Mouse (Mus musculus) large intestine, adult 2 months (tissue): ENCODE results near the gene Sema6d. TPM values are rescaled to one million over a fixed set of nuclear protein-coding genes. Genes with fewer than 3 reads are reported as not detected.

ENCODE experiments used
- DNase-seq: peaks from one replicate; pipeline ENCODE4 v3.0.0-alpha.2; 2012; ENCODE audit warnings: low read depth, low spot score
- WGBS: fragments of 180-500 bp; shearing (Covaris S2); methylation state at CpG from one replicate; pipeline ENCODE4 v1.1.7; 2018; 5-methylcytosine and 5-hydroxymethylcytosine counted together
- polyA plus RNA-seq: library from polyadenylated mRNA; depleted of rRNA; stranded (reverse); fragments of >200 nt; gene quantifications from 2 replicates; pipeline ENCODE4 v1.2.3, GENCODE M21; 2012

Gene Sema6d
- polyA plus RNA-seq, 1 experiment: 11.3 TPM

GRCm38 (mm10) chr2:124455881-124456280 lies 366.1 kb downstream of the Sema6d start:
- DNase-seq: no peak
- 64% methylated on average over 2 of the region's 2 CpGs for WGBS

DNA sequence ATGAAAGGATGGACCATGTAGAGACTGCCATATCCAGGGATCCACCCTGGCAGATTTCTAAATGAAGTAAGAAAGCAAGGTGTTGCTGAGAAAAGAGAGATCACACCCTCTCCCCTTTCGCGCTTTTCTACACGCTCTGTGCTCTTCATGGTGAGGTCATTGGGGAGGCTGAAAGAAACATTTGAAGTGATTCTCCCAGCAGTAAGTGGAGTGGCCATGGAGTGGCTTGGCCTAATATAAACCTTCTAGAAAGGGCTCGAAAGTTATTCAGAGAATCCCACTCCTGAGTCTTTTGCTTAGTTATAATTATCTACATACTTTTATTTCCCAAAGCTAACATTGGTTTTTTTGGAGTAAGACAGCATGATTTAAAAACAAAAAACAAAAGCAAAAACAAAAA lies 367.2 kb downstream of the Sema6d start:
- WGBS: 94% methylated on average over 4 of the region's 4 CpGs

DNA sequence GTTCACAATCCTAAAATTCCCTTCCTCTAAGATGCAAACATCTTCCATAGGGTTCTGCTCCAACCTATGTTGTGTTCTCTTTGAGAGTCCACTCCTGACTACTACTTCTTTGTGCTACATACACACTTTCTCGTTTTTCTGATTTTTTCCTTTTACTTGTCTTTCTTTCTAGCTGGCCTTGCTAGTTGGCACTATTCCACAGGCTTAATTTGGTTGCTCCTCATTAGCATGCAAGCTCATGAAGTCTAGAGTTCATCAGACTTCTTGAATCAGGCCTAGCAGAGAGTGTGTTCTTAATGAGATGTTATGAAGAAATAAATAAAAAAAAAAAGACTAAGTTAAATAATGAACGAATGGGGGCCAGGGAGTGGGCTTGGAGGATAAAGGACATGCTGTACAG lies 368.3 kb downstream of the Sema6d start:
- WGBS: 74% methylated on average over 2 of the region's 2 CpGs
- no peak for DNase-seq

More for the DNA sequence above, 367.2 kb downstream of the Sema6d start:
- DNase-seq: no peak

DNA sequence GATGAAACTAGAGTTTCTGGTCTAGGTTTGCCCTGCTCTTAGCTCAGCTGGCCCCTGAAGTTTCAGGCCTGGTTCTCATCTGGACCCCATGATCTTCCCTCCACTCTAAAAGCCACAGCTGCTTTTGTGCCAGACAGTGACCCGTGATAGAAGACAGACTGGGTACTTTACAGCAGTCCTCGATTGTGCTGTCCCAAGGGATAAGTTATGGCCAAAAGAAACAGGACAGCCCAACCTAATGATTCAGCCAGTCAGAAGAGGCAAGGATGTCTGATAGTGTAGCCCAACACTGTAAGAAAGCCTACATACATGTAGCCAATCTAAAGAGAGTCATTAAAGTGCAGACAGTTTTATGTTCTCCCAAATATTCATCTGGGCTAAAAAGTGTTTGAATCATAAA lies 371.2 kb downstream of the Sema6d start:
- no peak for DNase-seq
- 37% methylated on average over 2 of the region's 2 CpGs for WGBS

DNA sequence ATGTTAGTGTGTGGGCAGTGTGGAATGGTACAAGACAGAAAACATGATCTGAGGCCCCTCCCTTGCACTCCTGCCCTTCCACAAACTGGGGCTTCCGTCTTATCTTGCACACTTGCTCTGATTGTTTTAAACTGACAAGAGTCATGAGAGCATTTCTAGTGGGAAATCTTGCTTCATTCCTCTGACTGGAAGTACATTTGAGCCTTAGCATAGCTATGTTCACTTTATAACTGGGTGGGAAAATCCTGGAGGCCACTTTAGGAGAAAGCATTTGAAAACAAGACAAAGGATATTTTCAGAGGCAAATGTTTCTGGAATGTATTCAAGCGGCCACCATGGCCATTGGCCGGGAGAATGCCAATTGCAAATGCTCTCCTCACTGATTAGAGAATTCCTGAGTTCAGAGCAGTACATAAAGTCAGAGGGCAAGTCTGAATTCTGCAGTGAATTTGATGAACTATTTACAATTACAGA lies 371.6 kb downstream of the Sema6d start:
- DNase-seq: no peak
- WGBS: 53% methylated on average over 3 of the region's 3 CpGs

- 70% methylated on average over 8 of the region's 8 CpGs for WGBS
- DNase-seq: no peak
Measured at GRCm38 (mm10) chr2:124465004-124465946, 375.5 kb downstream of the Sema6d start.

DNA sequence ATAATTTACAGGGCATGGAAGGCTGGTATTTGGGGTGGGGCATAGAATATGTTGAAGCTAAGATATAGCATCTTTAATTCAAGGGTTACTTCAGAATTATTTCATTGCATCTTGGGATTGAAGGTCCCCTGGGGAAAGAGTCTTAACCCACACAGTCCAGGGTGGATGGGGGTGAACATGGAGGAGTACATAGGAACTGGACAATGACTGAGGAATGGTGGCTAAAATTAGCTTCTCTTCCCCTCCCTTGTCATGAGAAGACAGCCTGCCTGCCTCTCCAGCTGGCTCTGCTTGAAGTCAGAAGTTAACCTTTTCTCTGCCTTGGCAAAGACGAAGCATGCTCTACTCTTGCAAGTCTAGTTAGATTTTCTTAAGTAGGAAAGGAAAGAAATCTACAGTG lies 377.7 kb downstream of the Sema6d start:
- DNase-seq: no peak
- 73% methylated on average over 1 of the region's 1 CpGs for WGBS

GRCm38 (mm10) chr2:124470346-124471042 lies 380.7 kb downstream of the Sema6d start:
- WGBS: 72% methylated on average over 10 of the region's 10 CpGs

DNA sequence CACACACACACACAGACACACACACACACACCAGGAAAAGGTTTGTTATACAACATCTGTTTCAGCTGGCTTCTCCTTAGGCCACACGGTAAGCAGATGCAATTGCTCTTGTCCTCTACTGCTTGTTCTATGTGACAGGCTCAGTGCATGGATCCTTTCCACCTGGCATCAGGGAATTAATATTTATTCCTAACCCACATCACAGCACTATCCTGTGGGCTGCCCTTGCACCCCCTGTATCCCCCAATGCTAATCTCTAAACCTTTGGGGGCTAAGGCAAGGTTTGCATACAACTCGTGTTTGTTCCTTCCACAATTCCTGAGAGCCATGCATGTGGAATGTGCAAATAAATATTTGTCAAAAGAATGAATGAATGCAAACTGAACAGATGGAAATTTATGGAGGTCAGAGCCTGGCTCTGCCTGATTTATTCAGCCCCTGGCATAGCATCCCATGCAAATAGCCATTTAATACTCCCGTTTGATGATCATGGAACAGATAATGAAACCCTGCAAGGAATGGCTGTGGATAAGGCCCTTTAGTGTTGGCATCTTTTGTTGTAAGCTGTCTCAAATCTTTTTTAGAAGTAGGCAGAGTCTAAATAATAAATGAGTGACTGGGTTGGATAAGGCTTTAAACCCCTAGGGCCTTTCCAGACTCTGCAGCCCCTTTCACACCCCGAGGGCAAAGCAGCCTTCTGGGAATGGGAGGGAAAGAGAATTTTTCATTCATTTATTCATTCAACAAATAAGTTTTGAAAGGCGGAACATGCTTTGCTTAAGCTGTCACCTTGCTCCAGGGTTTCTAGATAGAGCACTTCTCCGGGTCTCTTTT lies 383.1 kb downstream of the Sema6d start:
- WGBS: 72% methylated on average over 6 of the region's 6 CpGs
- DNase-seq: no peak

More at GRCm38 (mm10) chr2:124470346-124471042, 380.7 kb downstream of the Sema6d start:
- no peak for DNase-seq

DNA sequence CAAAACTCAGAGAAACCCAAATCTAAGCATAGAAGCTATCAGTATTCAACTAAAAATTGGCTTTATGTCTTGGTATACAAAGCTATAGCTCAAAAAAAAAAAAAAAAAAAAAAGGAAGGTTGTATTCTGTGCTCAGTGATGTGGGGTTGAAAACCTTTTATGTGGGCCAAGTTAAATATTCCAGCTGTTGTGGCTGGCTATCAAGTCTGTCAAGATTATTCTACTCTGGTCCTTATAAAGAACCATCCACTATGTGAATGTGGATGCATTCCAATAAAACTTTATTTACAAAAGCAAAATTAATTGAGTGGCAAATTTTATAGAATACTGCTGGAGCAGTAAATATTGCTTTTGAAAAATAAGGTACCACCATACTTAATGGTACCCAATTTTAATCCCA lies 388.1 kb downstream of the Sema6d start:
- no peak for DNase-seq

DNA sequence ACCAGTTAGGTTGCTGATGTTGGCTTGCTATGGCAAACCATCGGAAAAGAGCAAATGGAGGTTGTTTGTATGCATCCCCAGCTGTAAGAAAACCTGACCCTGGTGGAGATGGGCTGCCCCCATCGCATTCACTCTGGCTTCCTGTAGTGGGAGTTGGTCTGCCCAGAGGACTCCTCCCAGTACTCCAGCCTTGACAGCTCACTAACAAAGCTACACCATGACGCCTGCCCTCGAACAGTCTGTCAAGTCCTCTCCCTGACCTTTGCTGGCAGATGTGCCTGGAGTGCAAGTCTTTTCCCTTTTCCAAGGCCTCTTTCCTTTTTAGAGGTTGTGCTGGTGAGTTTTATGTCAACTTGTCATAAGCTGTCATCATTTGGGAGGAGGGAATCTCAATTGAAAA lies 388.8 kb downstream of the Sema6d start:
- WGBS: 78% methylated on average over 4 of the region's 4 CpGs
- DNase-seq: no peak

- no peak for DNase-seq
- 89% methylated on average over 1 of the region's 1 CpGs for WGBS
Measured at GRCm38 (mm10) chr2:124485761-124486160, 396.0 kb downstream of the Sema6d start.

DNA sequence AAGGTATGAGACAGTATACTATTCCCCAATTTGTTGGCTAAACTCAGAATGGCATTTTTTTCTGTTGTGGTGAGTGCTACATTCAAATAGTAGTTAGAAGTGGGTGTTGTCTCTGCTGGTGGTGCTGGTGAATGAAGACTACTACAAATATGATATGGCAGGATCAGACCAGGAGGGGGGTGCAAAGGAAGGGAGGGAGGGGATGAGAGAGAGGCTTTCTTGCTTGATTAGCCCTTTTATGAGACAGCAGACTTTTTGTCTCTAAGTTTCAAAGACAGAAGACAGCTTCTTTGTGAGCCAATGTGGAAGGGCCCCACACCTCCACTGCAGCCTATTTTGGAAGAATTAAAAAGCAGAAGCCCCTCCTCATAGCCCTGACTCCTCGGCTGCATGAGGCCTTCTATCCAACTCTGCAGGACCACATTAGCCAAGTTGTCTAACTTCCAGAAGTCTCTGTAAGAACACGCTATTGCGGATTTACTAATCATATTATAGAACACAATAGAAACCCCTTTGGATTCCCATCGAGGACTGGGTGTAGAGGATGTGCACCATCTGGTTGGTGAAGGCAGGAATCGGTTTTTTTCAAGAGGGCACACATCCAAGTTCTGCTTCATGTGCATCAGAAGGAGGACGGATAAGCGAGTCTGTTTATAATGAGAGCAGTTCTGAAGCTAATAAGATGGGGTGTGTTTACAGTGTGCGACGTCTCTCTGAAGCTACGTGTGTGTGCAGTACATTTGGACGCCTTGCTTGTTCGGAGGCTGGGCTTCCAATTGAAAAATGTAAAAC lies 400.4 kb downstream of the Sema6d start:
- 72% methylated on average over 12 of the region's 12 CpGs for WGBS
- DNase-seq: no peak

- 48% methylated on average over 1 of the region's 1 CpGs for WGBS
- DNase-seq: no peak
Measured at GRCm38 (mm10) chr2:124495751-124496150, 406.0 kb downstream of the Sema6d start.

GRCm38 (mm10) chr2:124499670-124500069 lies 409.9 kb downstream of the Sema6d start:
- WGBS: 52% methylated on average over 1 of the region's 1 CpGs
- no peak for DNase-seq

DNA sequence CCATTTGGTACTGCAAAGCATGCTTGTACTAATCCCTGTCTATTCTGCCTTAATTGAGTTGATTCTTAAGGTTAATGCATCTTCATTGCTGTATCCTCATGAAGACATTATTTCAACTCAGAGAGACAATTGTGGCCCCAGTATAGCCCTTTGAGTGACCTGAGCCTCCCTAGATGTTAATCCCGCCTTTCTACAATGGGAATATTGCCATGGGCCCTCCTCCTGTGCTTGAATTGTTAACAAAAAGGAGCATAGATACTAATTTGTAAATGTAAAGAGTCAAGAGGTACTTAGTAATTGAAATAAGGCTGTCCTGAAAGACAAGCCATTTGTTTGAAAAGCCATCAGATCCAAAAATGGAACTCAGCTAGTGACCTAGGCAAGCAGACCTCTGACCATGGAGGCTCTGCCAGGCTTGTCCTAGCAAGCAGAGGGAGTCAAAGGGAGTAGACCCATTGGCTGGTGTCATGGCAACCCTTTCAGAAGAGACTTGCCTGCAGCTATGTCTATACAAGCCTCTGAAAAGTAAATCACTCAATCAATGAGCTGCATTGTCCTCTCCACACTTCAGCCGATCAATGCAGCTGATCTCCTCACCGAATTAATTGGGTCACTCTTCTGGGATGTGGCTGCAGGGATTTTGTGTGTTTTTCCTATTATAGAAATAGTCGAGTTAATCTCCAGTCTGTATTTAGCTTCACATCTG lies 416.2 kb downstream of the Sema6d start:
- 68% methylated on average over 4 of the region's 4 CpGs for WGBS
- no peak for DNase-seq

DNA sequence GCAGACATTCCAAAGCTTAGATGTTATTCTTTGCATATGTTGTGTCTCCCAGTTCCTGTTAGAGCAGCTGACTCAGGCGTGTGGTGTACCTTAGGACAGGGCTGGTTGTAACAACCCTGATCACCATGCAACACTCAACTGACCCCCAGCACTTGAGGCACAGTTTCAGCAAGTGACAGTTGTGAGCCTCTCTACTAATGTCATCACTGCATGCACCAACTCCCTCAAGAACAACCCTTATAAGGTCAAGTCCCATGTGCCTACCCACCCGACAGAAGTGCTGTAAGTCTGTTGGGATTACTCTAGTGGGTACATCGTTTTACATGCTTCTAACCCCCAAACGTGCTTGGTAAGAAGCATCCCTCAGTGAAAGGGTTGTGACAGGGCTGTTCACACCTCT lies 418.0 kb downstream of the Sema6d start:
- DNase-seq: no peak
- WGBS: 75% methylated on average over 4 of the region's 4 CpGs

DNA sequence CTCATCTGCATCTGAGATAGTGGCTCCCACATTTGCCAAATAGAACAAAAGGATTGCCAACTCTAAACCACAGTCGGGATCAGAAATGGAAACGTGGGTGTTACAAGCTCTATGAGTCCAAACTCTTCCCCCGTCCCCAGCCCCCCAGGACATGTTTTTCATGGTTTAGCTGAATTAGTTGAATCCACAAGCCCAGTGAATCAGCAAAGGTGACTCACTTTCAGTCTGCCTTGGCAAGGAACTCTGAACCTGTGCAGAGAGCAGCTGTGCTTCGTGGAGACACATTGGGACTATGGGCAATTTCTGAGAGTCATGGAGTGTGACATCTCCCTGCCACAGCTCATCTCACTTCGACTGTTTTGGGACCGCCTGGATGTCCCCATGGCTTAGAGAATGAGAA lies 419.7 kb downstream of the Sema6d start:
- no peak for DNase-seq
- 83% methylated on average over 6 of the region's 6 CpGs for WGBS

DNA sequence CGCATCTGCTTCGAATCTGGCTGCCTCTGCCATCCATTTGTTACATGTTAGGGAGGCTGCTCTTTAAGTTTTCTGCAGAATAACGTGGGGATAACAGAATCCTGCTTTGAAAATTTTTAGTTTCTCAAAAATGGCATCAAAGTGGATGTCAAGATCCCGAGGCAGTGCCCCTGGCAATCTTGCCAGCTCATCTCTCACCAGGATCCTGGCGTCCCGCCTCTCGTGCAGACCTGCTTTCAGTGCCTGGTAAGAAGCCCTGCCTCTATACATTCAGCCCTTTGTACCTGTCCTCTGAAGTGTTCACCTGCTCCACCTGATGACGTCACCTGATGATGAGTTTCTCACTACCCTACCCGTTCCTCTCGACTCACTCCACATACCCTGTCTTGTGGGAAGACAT lies 422.1 kb downstream of the Sema6d start:
- 70% methylated on average over 10 of the region's 10 CpGs for WGBS

More for the DNA sequence above, 422.1 kb downstream of the Sema6d start:
- no peak for DNase-seq
